Mouse (Mus musculus): ENCODE data around the gene Grin2c. TPM values are rescaled to one million over a fixed set of nuclear protein-coding genes. Genes with fewer than 3 reads are reported as not detected.

Gene Grin2c
- polyA plus RNA-seq, 1 experiment = 4.8 TPM

DNA sequence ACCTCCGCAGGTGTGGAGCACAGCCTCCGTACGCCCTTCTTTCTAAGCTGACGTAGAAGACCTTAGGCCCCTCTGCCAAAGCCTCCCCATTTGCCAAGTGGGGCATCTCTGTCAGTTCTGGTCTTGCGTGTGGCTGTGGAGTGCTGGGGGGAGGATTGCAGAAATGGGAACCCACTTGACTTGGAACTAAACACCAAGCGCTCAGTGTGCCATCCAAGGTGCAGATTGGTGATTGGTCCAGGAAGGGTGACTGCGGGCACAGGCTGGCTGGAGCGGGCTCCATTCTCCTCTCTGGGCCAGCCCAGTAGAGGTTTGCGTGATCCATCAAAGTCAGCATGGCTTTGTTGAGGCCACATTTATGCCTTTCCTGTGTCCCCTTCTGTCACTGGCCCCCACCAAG lies 64.3 kb downstream of the Grin2c start:
- no peak for TF ChIP-seq POLR2A (IDR thresholded peaks at IDR 0.05; ENCODE audit: borderline replicate concordance, extremely low read depth, low read depth, low read length)
- no peak for TF ChIP-seq CTCF (IDR thresholded peaks at IDR 0.05; ENCODE audit: insufficient read depth, low read length)
- Histone ChIP-seq H3K4me3 (replicated peaks; ENCODE audit: extremely low read depth, low read depth, low read length) (no peak overlapping the region), H3K4me1 (ENCODE audit: control insufficient read depth, insufficient read depth, low read length) (no peaks in the 10 kb centered on the region)
- 94% methylated on average over 9 of the region's 9 CpGs for WGBS
- DNase-seq = no peak

DNA sequence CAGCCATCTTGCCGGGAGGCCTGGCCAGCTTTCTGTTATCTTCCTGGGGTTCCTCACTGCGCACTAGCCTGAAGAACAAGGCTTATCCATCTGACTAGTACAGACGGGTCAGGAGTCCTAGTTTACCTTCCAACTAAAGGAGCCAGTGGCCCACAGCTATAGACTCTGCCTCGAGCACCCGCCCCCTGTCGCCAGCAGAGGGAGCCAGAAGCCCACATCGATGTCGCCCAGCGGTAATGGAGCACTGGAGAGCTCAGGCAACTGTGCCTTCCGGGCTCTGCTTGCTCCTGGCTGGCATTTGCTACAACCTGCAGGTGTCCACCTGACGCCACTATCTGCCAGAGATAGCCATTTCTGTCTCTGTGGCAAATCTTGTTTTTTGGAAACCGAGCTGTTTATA lies 64.7 kb downstream of the Grin2c start:
- 18% methylated on average over 12 of the region's 12 CpGs for WGBS
- Histone ChIP-seq H3K4me3 (replicated peaks; ENCODE audit: extremely low read depth, low read depth, low read length) (no peak overlapping the region), H3K4me1 (ENCODE audit: control insufficient read depth, insufficient read depth, low read length) (no peaks in the 10 kb centered on the region)
- TF ChIP-seq POLR2A (IDR thresholded peaks at IDR 0.05; ENCODE audit: borderline replicate concordance, extremely low read depth, low read depth, low read length) = no peak
- TF ChIP-seq CTCF (IDR thresholded peaks at IDR 0.05; ENCODE audit: insufficient read depth, low read length) = peak; percentile 82
- peak; percentile 80 for DNase-seq

DNA sequence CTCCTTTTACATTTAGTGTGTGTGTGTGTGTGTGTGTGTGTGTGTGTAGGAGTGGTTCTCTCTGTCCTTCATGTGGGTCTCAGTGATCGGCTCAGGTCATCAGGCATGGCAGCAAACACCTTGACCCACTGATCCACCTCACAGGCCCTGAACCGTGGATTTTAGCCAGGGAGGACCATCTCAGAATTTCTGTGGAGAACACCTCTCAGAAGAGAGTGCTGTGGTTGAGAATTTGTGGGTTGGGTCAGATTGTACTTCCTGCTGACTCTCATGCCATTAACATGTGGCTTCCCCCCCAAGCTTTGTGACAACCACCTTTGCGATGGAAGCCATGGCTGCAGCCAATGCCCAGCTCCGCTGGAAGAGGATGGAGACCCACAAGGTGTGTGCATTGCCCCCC lies 66.5 kb downstream of the Grin2c start:
- TF ChIP-seq CTCF (IDR thresholded peaks at IDR 0.05; ENCODE audit: insufficient read depth, low read length) = no peak
- TF ChIP-seq POLR2A (IDR thresholded peaks at IDR 0.05; ENCODE audit: borderline replicate concordance, extremely low read depth, low read depth, low read length) = no peak
- WGBS = 91% methylated on average over 4 of the region's 4 CpGs
- H3K4me3 ChIP-seq (replicated peaks; ENCODE audit: extremely low read depth, low read depth, low read length) = no peak overlapping the region
- DNase-seq = no peak
- no peaks in the 10 kb centered on the region for H3K4me1 ChIP-seq (ENCODE audit: control insufficient read depth, insufficient read depth, low read length)

Other genes with a start within 250 kb of the Grin2c start
- gene Cd300ld4, start 240.2 kb downstream of the Grin2c start, polyA plus RNA-seq (2012; rRNA removed) = 0.43 and 0.77 TPM in 2 replicates
- 2.2 and 2.3 TPM in 2 replicates for gene Cd300ld5, start 229.5 kb downstream of the Grin2c start, polyA plus RNA-seq (2012; rRNA removed)
- gene Cd300ld3, start 218.8 kb downstream of the Grin2c start, polyA plus RNA-seq (2012; rRNA removed) = 18.6 and 25.0 TPM in 2 replicates
- 2.1 and 2.6 TPM in 2 replicates for gene Cd300e, start 205.1 kb downstream of the Grin2c start, polyA plus RNA-seq (2012; rRNA removed)
- gene Rab37, start 175.8 kb downstream of the Grin2c start, polyA plus RNA-seq (2012; rRNA removed) = 0.58 and 1.1 TPM in 2 replicates
- gene Cd300lf, start 133.3 kb downstream of the Grin2c start, polyA plus RNA-seq (2012; rRNA removed) = 12.2 and 20.6 TPM in 2 replicates
- gene Slc9a3r1, start 103.9 kb downstream of the Grin2c start, polyA plus RNA-seq (2012; rRNA removed) = 46.8 and 60.1 TPM in 2 replicates
- gene Tmem104, start 79.8 kb downstream of the Grin2c start, polyA plus RNA-seq (2012; rRNA removed) = 19.1 and 21.6 TPM in 2 replicates
- 18.8 and 26.4 TPM in 2 replicates for gene Nat9, start 79.4 kb downstream of the Grin2c start, polyA plus RNA-seq (2012; rRNA removed)
- gene Fdxr, start 9.8 kb upstream of the Grin2c start, polyA plus RNA-seq (2012; rRNA removed) = 11.1 and 13.0 TPM in 2 replicates
- 2.8 and 3.8 TPM in 2 replicates for gene Fads6, start 30.4 kb upstream of the Grin2c start, polyA plus RNA-seq (2012; rRNA removed)
- 8.3 TPM in 1 of 2 replicates, not detected in the other for gene Otop2, start 39.9 kb upstream of the Grin2c start, polyA plus RNA-seq (2012; rRNA removed)
- 0.11 and 0.17 TPM in 2 replicates for gene Ush1g, start 54.8 kb upstream of the Grin2c start, polyA plus RNA-seq (2012; rRNA removed)
- gene Otop3, start 67.5 kb upstream of the Grin2c start, polyA plus RNA-seq (2012; rRNA removed) = 0.05 and 7.8 TPM in 2 replicates
- 43.3 and 45.0 TPM in 2 replicates for gene Hid1, start 100.5 kb upstream of the Grin2c start, polyA plus RNA-seq (2012; rRNA removed)
- 29.1 and 33.8 TPM in 2 replicates for gene Cdr2l, start 114.7 kb upstream of the Grin2c start, polyA plus RNA-seq (2012; rRNA removed)
- gene Mrpl58, start 136.5 kb upstream of the Grin2c start, polyA plus RNA-seq (2012; rRNA removed) = 52.3 and 80.8 TPM in 2 replicates
- gene Atp5h, start 152.7 kb upstream of the Grin2c start, polyA plus RNA-seq (2012; rRNA removed) = 52.4 and 108 TPM in 2 replicates
- gene Kctd2, start 152.9 kb upstream of the Grin2c start, polyA plus RNA-seq (2012; rRNA removed) = 33.3 and 36.6 TPM in 2 replicates
- 0.07 and 0.13 TPM in 2 replicates for gene Trim80, start 173.3 kb upstream of the Grin2c start, polyA plus RNA-seq (2012; rRNA removed)
- 0.80 and 0.95 TPM in 2 replicates for gene Slc16a5, start 195.2 kb upstream of the Grin2c start, polyA plus RNA-seq (2012; rRNA removed)
- 11.6 and 12.0 TPM in 2 replicates for gene Armc7, start 208.4 kb upstream of the Grin2c start, polyA plus RNA-seq (2012; rRNA removed)
- gene Nt5c, start 224.6 kb upstream of the Grin2c start, polyA plus RNA-seq (2012; rRNA removed) = 47.1 and 54.9 TPM in 2 replicates
- 114 and 147 TPM in 2 replicates for gene Jpt1, start 247.1 kb upstream of the Grin2c start, polyA plus RNA-seq (2012; rRNA removed)